Mouse (Mus musculus) limb, embryonic 13.5 days (tissue): ENCODE data around the gene Mfsd14a. TPM values are rescaled to one million over a fixed set of nuclear protein-coding genes. Genes with fewer than 3 reads are reported as not detected.

Source experiments
- ATAC-seq: fragments of 200-750 bp; cut with Nextera tagmentation; 2 replicates; pipeline ENCODE4 v1.8.0; 2017; ENCODE audit warnings: low read depth, moderate number of reproducible peaks, moderate TSS enrichment; ENCODE audit not compliant: low FRiP score
- H3K27ac ChIP-seq: fragments of 300-500 bp; sonication (generic); 2 replicates; pipeline ENCODE4 v1.5.1; 2015; ENCODE audit warnings: inconsistent platforms, mild to moderate bottlenecking, moderate library complexity
- H3K27me3 ChIP-seq: fragments of 300-500 bp; sonication (generic); 2 replicates; pipeline ENCODE4 v1.6.1; 2015; ENCODE audit warnings: mild to moderate bottlenecking, inconsistent platforms
- H3K36me3 ChIP-seq: fragments of 300-500 bp; sonication (generic); 2 replicates; pipeline ENCODE4 v1.6.1; 2015; ENCODE audit warnings: inconsistent platforms, mild to moderate bottlenecking, moderate library complexity
- H3K4me1 ChIP-seq: fragments of 300-500 bp; sonication (generic); 2 replicates; pipeline ENCODE4 v1.6.1; 2015; ENCODE audit warnings: inconsistent platforms
- H3K4me2 ChIP-seq: fragments of 300-500 bp; sonication (generic); replicated peaks from 2 replicates; pipeline ENCODE4 v1.6.1; 2015; ENCODE audit warnings: inconsistent platforms, mild to moderate bottlenecking, moderate library complexity
- H3K4me3 ChIP-seq: fragments of 300-500 bp; sonication (generic); 2 replicates; pipeline ENCODE4 v1.5.1; 2015; ENCODE audit warnings: moderate library complexity, mild to moderate bottlenecking, inconsistent platforms
- H3K9ac ChIP-seq: fragments of 300-500 bp; sonication (generic); 2 replicates; pipeline ENCODE4 v1.6.1; 2015; ENCODE audit warnings: mild to moderate bottlenecking, inconsistent platforms
- H3K9me3 ChIP-seq: fragments of 300-500 bp; sonication (generic); 2 replicates; pipeline ENCODE4 v1.6.1; 2016; ENCODE audit warnings: inconsistent platforms
- WGBS: fragments of 180-500 bp; shearing (Covaris S2); methylation state at CpG from one replicate; pipeline ENCODE4 v1.1.7; 2015; 5-methylcytosine and 5-hydroxymethylcytosine counted together
- polyA plus RNA-seq: library from polyadenylated mRNA; unstranded; fragments of >200 nt; fragmentation: Nextera tagmentation; extraction: Ambion mirVana; gene quantifications from 2 replicates; pipeline ENCODE4 v1.2.1, GENCODE M21; 2015

Mfsd14a gene
- polyA plus RNA-seq, 1 experiment from 2014 or later: 84.6 TPM

DNA sequence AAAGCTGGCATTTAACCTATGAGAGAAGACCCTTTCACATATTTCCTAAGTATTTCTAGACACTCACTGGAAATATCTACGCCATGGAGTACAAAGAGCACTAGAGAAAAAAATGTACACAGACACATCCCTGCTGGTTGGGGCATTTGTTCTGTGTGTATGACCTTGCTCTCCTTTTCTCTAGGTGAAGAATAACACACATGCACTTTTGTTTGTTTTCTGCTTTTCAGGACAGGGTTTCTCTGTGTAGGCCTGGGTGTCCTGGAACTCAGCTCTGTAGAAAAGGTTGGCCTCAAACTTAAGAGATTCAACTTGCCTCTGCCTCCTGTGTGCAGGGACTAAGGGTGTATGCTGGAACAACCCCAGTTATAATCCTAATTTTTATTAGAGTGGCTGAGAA, 16.1 kb downstream of the Mfsd14a start:
- peaks cover 83% of the 10 kb centered on the region for H3K36me3 ChIP-seq

GRCm38 (mm10) chr3:116642373-116642772, 20.1 kb downstream of the Mfsd14a start:
- ATAC-seq: no peak
- H3K27me3 ChIP-seq: no peaks in the 10 kb centered on the region
- H3K9me3 ChIP-seq: no peaks in the 10 kb centered on the region
- H3K4me3 ChIP-seq: no peak overlapping the region
- no peak overlapping the region for H3K9ac ChIP-seq
- no peak overlapping the region for H3K27ac ChIP-seq
- no peak overlapping the region for H3K4me2 ChIP-seq
- H3K36me3 ChIP-seq: peaks cover 95% of the 10 kb centered on the region
- H3K4me1 ChIP-seq: no peaks in the 10 kb centered on the region
- WGBS: 87% methylated on average over 2 of the region's 2 CpGs

More for the DNA sequence above, 16.1 kb downstream of the Mfsd14a start:
- no peaks in the 10 kb centered on the region for H3K27me3 ChIP-seq
- H3K4me1 ChIP-seq: no peaks in the 10 kb centered on the region
- no peaks in the 10 kb centered on the region for H3K9me3 ChIP-seq
- H3K4me3 ChIP-seq: no peak overlapping the region
- H3K4me2 ChIP-seq: no peak overlapping the region
- ATAC-seq: no peak
- H3K9ac ChIP-seq: no peak overlapping the region
- H3K27ac ChIP-seq: no peak overlapping the region
- WGBS: 95% methylated on average over 1 of the region's 1 CpGs

GRCm38 (mm10) chr3:116641811-116642371, 20.6 kb downstream of the Mfsd14a start:
- H3K4me1 ChIP-seq: no peaks in the 10 kb centered on the region
- no peak overlapping the region for H3K4me3 ChIP-seq
- H3K4me2 ChIP-seq: no peak overlapping the region
- H3K9ac ChIP-seq: no peak overlapping the region
- 91% methylated on average over 6 of the region's 6 CpGs for WGBS
- H3K9me3 ChIP-seq: no peaks in the 10 kb centered on the region
- peaks cover 95% of the 10 kb centered on the region for H3K36me3 ChIP-seq
- no peak overlapping the region for H3K27ac ChIP-seq
- no peaks in the 10 kb centered on the region for H3K27me3 ChIP-seq
- ATAC-seq: no peak

DNA sequence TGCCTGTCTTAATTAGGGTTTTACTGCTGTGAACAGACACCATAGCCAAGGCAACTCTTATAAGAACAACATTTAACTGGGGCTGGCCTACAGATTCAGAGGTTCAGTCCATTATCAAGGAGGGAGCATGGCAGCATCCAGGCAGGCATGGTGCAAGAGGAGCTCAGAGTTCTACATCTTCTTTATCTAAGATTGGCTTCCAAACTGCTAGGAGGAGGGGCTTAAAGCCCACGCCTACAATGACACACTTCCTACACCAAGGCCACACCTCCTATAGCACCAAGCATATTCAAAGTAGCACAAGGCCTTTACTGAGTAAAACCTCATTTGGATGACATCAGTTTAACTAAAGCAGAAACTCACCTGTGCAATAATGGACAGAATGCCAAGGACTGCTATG, 22.5 kb downstream of the Mfsd14a start:
- no peak overlapping the region for H3K4me2 ChIP-seq
- no peak overlapping the region for H3K27ac ChIP-seq
- no peaks in the 10 kb centered on the region for H3K9me3 ChIP-seq
- no peaks in the 10 kb centered on the region for H3K27me3 ChIP-seq
- WGBS: 83% methylated on average over 1 of the region's 1 CpGs
- no peaks in the 10 kb centered on the region for H3K4me1 ChIP-seq
- no peak overlapping the region for H3K4me3 ChIP-seq
- peaks cover 93% of the 10 kb centered on the region for H3K36me3 ChIP-seq
- H3K9ac ChIP-seq: no peak overlapping the region
- no peak for ATAC-seq

- no peak overlapping the region for H3K4me3 ChIP-seq
- no peak overlapping the region for H3K4me2 ChIP-seq
- H3K4me1 ChIP-seq: no peaks in the 10 kb centered on the region
- no peaks in the 10 kb centered on the region for H3K9me3 ChIP-seq
- WGBS: 88% methylated on average over 7 of the region's 7 CpGs
- no peak overlapping the region for H3K27ac ChIP-seq
- no peak overlapping the region for H3K9ac ChIP-seq
- H3K36me3 ChIP-seq: peaks cover 96% of the 10 kb centered on the region
- H3K27me3 ChIP-seq: no peaks in the 10 kb centered on the region
- ATAC-seq: no peak
Observed at GRCm38 (mm10) chr3:116638572-116638971, 23.9 kb downstream of the Mfsd14a start.

DNA sequence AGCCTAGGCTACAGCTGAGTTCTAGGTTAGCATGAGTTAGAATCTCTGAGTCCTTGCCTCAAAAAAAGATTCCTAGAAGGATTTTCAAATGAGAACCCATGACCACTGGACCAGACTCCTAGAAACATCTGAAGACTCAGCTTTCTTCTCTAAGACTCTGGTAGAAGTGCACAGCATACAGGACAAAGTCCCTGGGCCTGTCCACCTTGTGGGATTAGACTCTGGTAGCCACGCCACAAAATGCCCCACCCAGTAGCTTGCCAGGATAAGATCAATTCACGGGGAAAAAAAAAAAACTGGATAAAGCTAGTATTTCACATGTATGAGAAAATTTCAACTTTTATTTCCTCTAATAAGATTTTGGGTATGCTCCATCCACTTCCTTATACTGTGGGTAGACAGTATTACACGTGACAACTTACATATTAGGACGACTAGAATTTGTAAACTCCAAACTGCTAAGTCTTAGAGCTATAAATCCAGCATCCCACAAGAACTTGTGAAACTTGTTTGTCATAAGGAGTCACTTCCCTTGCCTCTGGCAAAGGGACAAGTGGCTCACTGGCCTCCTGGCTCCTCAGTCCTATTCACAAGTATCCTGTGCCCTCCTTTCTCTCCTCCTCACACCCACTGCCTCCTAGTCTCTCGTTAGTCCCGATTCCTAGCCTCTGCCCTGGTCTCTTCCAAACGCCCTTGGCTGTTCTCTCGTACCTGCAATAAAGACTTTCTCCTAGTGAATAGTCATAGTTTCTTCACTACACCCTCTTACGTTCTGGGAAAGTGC, 24.6 kb downstream of the Mfsd14a start:
- H3K36me3 ChIP-seq: peaks cover 95% of the 10 kb centered on the region
- 84% methylated on average over 9 of the region's 9 CpGs for WGBS
- no peak for ATAC-seq
- no peaks in the 10 kb centered on the region for H3K9me3 ChIP-seq
- H3K4me1 ChIP-seq: no peaks in the 10 kb centered on the region
- no peak overlapping the region for H3K9ac ChIP-seq
- no peak overlapping the region for H3K4me3 ChIP-seq
- H3K27ac ChIP-seq: no peak overlapping the region
- no peaks in the 10 kb centered on the region for H3K27me3 ChIP-seq
- H3K4me2 ChIP-seq: no peak overlapping the region

- peaks cover 88% of the 10 kb centered on the region for H3K36me3 ChIP-seq
Observed at GRCm38 (mm10) chr3:116635799-116636198, 26.7 kb downstream of the Mfsd14a start.

GRCm38 (mm10) chr3:116634853-116635252, 27.6 kb downstream of the Mfsd14a start:
- Histone ChIP-seq H3K4me3 (no peak overlapping the region), H3K27me3 (no peaks in the 10 kb centered on the region), H3K9me3 (no peaks in the 10 kb centered on the region), H3K36me3 (peaks cover 88% of the 10 kb centered on the region), H3K4me2 (no peak overlapping the region), H3K27ac (no peak overlapping the region), H3K4me1 (no peaks in the 10 kb centered on the region), H3K9ac (no peak overlapping the region)
- ATAC-seq: no peak
- 90% methylated on average over 8 of the region's 8 CpGs for WGBS

More at GRCm38 (mm10) chr3:116635799-116636198, 26.7 kb downstream of the Mfsd14a start:
- no peak overlapping the region for H3K27ac ChIP-seq
- no peaks in the 10 kb centered on the region for H3K4me1 ChIP-seq
- H3K4me2 ChIP-seq: no peak overlapping the region
- no peaks in the 10 kb centered on the region for H3K9me3 ChIP-seq
- H3K4me3 ChIP-seq: no peak overlapping the region
- H3K27me3 ChIP-seq: no peaks in the 10 kb centered on the region
- no peak for ATAC-seq
- no peak overlapping the region for H3K9ac ChIP-seq
- 72% methylated on average over 5 of the region's 5 CpGs for WGBS

- Histone ChIP-seq H3K4me2 (no peak overlapping the region), H3K9ac (no peak overlapping the region), H3K27me3 (no peaks in the 10 kb centered on the region), H3K36me3 (peaks cover 84% of the 10 kb centered on the region), H3K4me3 (no peak overlapping the region), H3K27ac (no peak overlapping the region), H3K9me3 (no peaks in the 10 kb centered on the region), H3K4me1 (no peaks in the 10 kb centered on the region)
- no peak for ATAC-seq
- 91% methylated on average over 3 of the region's 3 CpGs for WGBS
Observed at GRCm38 (mm10) chr3:116634091-116634490, 28.4 kb downstream of the Mfsd14a start.

DNA sequence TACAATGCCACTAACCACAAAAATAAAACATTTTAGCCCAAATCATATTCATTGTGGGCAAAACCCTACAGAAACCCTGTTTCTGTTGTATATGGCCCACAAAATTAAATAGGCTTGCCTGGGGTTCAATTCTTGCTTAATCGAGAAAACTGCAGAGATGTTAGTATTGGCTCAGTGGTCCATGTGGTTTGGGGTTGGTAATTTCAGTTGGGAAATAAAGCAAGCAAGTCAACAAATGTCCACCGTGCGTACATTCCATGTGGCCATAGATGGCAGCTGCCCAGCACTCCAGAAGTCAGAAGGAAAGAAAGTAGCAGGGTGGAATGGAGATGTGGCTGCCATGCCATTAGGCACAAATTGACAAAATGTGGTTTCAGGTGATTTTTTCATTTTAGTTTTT, 29.5 kb downstream of the Mfsd14a start:
- no peak overlapping the region for H3K4me2 ChIP-seq
- H3K9ac ChIP-seq: no peak overlapping the region
- H3K36me3 ChIP-seq: peaks cover 77% of the 10 kb centered on the region
- no peaks in the 10 kb centered on the region for H3K9me3 ChIP-seq
- no peak overlapping the region for H3K27ac ChIP-seq
- no peaks in the 10 kb centered on the region for H3K4me1 ChIP-seq
- no peaks in the 10 kb centered on the region for H3K27me3 ChIP-seq
- ATAC-seq: no peak
- H3K4me3 ChIP-seq: no peak overlapping the region
- 88% methylated on average over 3 of the region's 3 CpGs for WGBS

GRCm38 (mm10) chr3:116631459-116631858, 31.0 kb downstream of the Mfsd14a start:
- WGBS: 88% methylated on average over 1 of the region's 1 CpGs
- Histone ChIP-seq H3K4me2 (no peak overlapping the region), H3K4me1 (no peaks in the 10 kb centered on the region), H3K4me3 (no peak overlapping the region), H3K27me3 (no peaks in the 10 kb centered on the region), H3K9ac (no peak overlapping the region), H3K9me3 (no peaks in the 10 kb centered on the region), H3K36me3 (peaks cover 71% of the 10 kb centered on the region), H3K27ac (no peak overlapping the region)
- no peak for ATAC-seq

DNA sequence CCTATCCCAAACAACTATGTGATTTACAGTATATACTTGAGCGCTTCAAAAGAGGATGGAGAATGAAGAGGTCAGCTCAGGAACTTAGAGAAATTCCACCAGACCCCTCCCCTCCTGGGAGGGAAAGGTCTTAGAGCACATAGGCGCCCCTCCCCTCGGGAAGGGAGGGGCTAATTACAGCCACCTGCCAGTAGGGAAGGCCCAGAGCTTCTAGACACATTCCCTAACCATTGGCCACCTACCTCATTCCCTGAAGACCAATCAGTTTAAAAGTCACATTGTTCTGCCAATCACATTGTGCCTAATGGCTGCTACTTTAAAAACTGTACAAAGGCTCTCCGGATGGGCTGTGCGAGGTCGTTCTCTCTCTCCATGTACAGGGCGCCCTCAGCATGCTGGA, 39.8 kb downstream of the Mfsd14a start:
- H3K27ac ChIP-seq: no peak overlapping the region
- H3K36me3 ChIP-seq: peaks cover 50% of the 10 kb centered on the region
- no peaks in the 10 kb centered on the region for H3K4me1 ChIP-seq
- WGBS: 92% methylated on average over 7 of the region's 7 CpGs
- H3K9ac ChIP-seq: no peak overlapping the region
- H3K4me2 ChIP-seq: no peak overlapping the region
- no peak overlapping the region for H3K4me3 ChIP-seq
- ATAC-seq: no peak
- no peaks in the 10 kb centered on the region for H3K27me3 ChIP-seq
- H3K9me3 ChIP-seq: no peaks in the 10 kb centered on the region
